Mouse (Mus musculus): Measurements from ENCODE around the gene Jazf1. TPM values are rescaled to one million over a fixed set of nuclear protein-coding genes. Genes with fewer than 3 reads are reported as not detected.
A peak's percentile ranks its signal among the peaks of the same experiment; 100 is the strongest.

Jazf1 gene
- total and polyA plus RNA-seq, 3 experiments: not detected

DNA sequence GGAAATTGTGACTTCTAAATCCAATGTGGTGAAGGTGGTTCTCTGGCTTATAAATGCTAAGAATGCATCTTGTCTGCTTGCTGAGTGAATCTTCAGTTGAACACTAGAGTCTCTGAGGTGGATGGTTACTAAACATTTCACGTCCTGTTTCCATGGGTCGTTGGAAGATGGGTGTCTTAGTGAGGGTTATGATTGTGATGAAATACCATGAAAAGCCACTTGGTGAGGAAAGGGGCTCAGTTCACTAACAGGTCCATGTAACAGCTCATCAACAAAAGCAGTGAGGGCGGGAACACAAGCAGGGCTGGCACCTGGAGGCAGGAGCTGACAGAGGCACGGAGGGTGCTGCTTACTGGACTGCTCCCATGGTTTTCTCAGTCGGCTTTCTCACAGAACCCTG, 295.3 kb downstream of the Jazf1 start:
- H3K79me2 ChIP-seq (ENCODE audit: control insufficient read depth, insufficient read depth, low read length, poor library complexity): no peaks in the 10 kb centered on the region
- DNase-seq (ENCODE audit: low read depth, low spot score): no peak
- no peaks in the 10 kb centered on the region for H3K27me3 ChIP-seq (ENCODE audit: control insufficient read depth in 1 of 2, insufficient read depth in 2 of 2, low read length in 2 of 2)
- TF ChIP-seq GABPA (IDR thresholded peaks at IDR 0.05; ENCODE audit: low read depth, low read length): no peak
- no peak for TF ChIP-seq JUND (IDR thresholded peaks at IDR 0.05; ENCODE audit: low read depth, low read length)
- no peak for TF ChIP-seq UBTF (IDR thresholded peaks at IDR 0.05; ENCODE audit: borderline replicate concordance, insufficient read depth, low read depth, low read length)
- TF ChIP-seq GATA1 (IDR thresholded peaks at IDR 0.05; ENCODE audit: low read depth, low read length): no peak
- TF ChIP-seq NRF1 (IDR thresholded peaks at IDR 0.05; ENCODE audit: insufficient read depth, low read depth, low read length, poor library complexity, severe bottlenecking): no peak
- TF ChIP-seq ETS1 (IDR thresholded peaks at IDR 0.05; ENCODE audit: low read depth, low read length): no peak
- TF ChIP-seq USF1 (IDR thresholded peaks at IDR 0.05; ENCODE audit: low read depth, low read length): no peak
- no peak for TF ChIP-seq MYB (IDR thresholded peaks at IDR 0.05; ENCODE audit: low read depth, low read length)
- no peak for TF ChIP-seq KAT2A (conservative IDR thresholded peaks at IDR 0.05; ENCODE audit: low read depth, low read length)
- TF ChIP-seq ZC3H11A (IDR thresholded peaks at IDR 0.05; ENCODE audit: low read depth, low read length): no peak
- no peak for TF ChIP-seq ELF1 (IDR thresholded peaks at IDR 0.05; ENCODE audit: low read depth, low read length)
- no peak for TF ChIP-seq SMC3 (IDR thresholded peaks at IDR 0.05; ENCODE audit: low read depth, low read length)
- TF ChIP-seq ZMIZ1 (IDR thresholded peaks at IDR 0.05; ENCODE audit: low read depth, low read length): no peak
- TF ChIP-seq USF2 (IDR thresholded peaks at IDR 0.05; ENCODE audit: borderline replicate concordance in 1 of 2, insufficient read depth in 1 of 2, low read depth in 1 of 2, low read length in 2 of 2): no peak
- no peak for TF ChIP-seq HCFC1 (IDR thresholded peaks at IDR 0.05; ENCODE audit: low read depth, low read length)
- TF ChIP-seq POLR2AphosphoS5 (IDR thresholded peaks at IDR 0.05; ENCODE audit: borderline replicate concordance, low read depth, low read length): no peak
- no peak for TF ChIP-seq EP300 (IDR thresholded peaks at IDR 0.05; ENCODE audit: low read depth in 1 of 2, low read length in 2 of 2)
- TF ChIP-seq SIN3A (IDR thresholded peaks at IDR 0.05; ENCODE audit: low read length): no peak
- TF ChIP-seq BHLHE40 (IDR thresholded peaks at IDR 0.05; ENCODE audit: borderline replicate concordance, low read depth, low read length): no peak
- TF ChIP-seq NELFE (IDR thresholded peaks at IDR 0.05; ENCODE audit: low read depth, low read length): no peak
- H3K9ac ChIP-seq (ENCODE audit: control insufficient read depth, low read depth, low read length, poor library complexity, severe bottlenecking): no peak overlapping the region
- no peaks in the 10 kb centered on the region; a peak in 1 of 4 replicates for H3K36me3 ChIP-seq (ENCODE audit: control insufficient read depth in 1 of 2, insufficient read depth in 2 of 2, low read length in 2 of 2)
- no peak overlapping the region for H3K27ac ChIP-seq (ENCODE audit: control insufficient read depth, low read depth, low read length)
- no peak overlapping the region for H3K4me3 ChIP-seq (ENCODE audit: control insufficient read depth in 1 of 2, insufficient read depth in 1 of 2, low read depth in 2 of 2, low read length in 2 of 2)
- no peaks in the 10 kb centered on the region for H3K4me1 ChIP-seq (ENCODE audit: control insufficient read depth in 1 of 2, insufficient read depth in 2 of 2, low read length in 2 of 2)
- H3K9me3 ChIP-seq (replicated peaks; ENCODE audit: insufficient read depth, low read length): no peaks in the 10 kb centered on the region

DNA sequence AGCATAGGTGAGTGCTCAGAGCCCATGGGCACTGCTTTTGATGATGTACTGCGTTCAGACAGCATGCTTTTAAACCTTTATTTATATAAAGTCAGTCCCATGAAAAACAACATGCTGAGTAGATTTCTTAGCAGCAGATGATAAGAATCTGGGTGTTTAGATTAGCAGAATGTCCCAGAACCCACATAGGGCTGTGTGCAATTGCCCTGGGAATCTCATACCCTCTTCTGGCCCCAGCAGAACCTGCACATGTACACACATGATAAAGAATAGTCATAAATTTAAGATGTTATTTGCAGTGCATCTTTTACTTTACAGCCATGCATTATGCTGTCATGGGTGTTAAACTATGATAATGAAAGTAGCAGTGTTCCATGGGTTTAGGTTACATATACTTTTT, 297.6 kb downstream of the Jazf1 start:
- no peak overlapping the region for H3K27ac ChIP-seq (ENCODE audit: control insufficient read depth, low read depth, low read length)
- no peaks in the 10 kb centered on the region for H3K79me2 ChIP-seq (ENCODE audit: control insufficient read depth, insufficient read depth, low read length, poor library complexity)
- no peak for DNase-seq (ENCODE audit: low read depth, low spot score)
- H3K9me3 ChIP-seq (replicated peaks; ENCODE audit: insufficient read depth, low read length): no peaks in the 10 kb centered on the region
- peak; percentile 11; the same call in 1 of the 2 replicates for TF ChIP-seq TCF12 (IDR thresholded peaks at IDR 0.05; ENCODE audit: low read depth, low read length)
- no peak for TF ChIP-seq SMC3 (IDR thresholded peaks at IDR 0.05; ENCODE audit: low read depth, low read length)
- H3K4me3 ChIP-seq (ENCODE audit: control insufficient read depth in 1 of 2, insufficient read depth in 1 of 2, low read depth in 2 of 2, low read length in 2 of 2): no peak overlapping the region
- no peak overlapping the region for H3K9ac ChIP-seq (ENCODE audit: control insufficient read depth, low read depth, low read length, poor library complexity, severe bottlenecking)
- peaks cover 0 to 1% of the 10 kb centered on the region in 2 experiments; a peak in 2 of 4 replicates for H3K36me3 ChIP-seq (ENCODE audit: control insufficient read depth in 1 of 2, insufficient read depth in 2 of 2, low read length in 2 of 2)
- H3K27me3 ChIP-seq (ENCODE audit: control insufficient read depth in 1 of 2, insufficient read depth in 2 of 2, low read length in 2 of 2): no peaks in the 10 kb centered on the region
- H3K4me1 ChIP-seq (ENCODE audit: control insufficient read depth in 1 of 2, insufficient read depth in 2 of 2, low read length in 2 of 2): no peaks in the 10 kb centered on the region
